Mouse (Mus musculus) brain, embryonic 18.5 days (tissue): ENCODE data around the gene Pigx.

Source experiments
- DNase-seq: peaks from one replicate; pipeline ENCODE4 v3.0.0-alpha.2; 2012; ENCODE audit warnings: low read depth, low spot score

Gene Pigx

DNA sequence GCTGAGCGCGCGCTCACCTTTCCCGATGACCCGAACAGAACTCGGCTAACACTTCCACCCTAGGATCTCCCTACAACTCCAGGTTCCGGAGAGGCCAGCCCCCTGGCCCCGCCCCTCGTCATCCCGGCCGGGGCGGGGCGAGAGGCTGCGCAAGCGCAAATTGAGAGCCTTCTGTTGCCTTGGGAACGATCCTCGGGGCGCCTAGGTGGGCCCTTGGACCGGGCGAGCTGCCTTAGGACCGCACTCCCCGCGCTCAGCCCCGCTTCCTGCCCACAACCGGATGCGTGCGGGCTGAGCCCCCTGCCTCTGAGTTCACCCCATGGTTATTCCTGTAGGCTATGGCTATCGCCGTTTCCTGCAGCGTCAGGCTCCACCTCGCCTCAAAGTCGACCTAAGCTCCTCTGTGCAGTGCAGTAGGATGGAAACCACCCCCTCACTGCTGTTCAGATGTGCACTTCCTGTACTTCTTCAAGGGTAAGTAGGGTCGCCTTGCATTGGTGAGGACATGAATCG lies at the start of gene Pigx, which contains the start of gene Cep19:
Gene Pigx, minus strand, starts transcription at position 103 of the 513 bp plus-strand sequence.
Gene Cep19, plus strand, starts transcription at position 163 of the 513 bp plus-strand sequence.
- DNase-seq = peak; percentile 74

- DNase-seq = no peak
Measured at GRCm38 (mm10) chr16:32147589-32148207, 48.2 kb upstream of the Pigx start.

DNA sequence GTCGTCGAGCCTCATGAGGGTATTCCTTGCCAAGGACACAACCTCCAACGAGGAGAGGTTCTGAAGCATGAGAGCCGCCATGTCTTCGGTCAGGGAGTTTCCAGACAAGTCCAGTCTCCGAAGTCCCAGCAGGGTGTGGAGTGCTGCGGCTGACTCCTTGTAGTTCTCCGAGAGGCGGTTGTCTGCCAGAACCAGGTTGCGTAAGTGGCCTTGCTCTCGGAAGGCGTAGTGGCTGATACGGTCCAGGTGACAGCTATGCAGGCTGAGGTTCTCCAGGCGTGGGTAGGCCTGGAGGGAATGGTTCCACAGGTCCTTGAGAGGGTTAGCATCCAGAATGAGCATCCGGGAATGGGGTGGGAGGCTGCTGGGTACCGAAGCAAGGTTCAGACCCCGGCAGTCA lies 45.1 kb upstream of the Pigx start:
- DNase-seq = no peak

DNA sequence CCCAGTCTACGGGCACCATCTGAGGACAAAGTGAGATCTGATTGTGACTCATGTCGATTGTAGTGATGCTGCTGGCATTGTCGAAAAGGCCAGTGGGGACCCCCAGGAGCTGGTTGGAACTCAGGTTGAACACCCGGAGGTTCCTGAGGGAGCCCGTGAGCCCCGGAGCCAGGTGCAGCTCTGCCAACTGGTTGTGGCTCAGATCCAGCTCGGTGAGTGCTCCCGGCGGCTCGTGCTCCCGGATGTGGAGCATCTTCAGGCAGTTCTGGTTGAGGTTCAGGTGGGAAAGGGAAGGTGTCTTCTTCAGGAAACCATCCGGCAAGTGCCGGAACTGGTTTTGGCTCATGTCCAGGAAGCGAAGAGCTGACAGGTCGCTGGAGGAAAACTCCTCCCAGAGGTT lies 44.2 kb upstream of the Pigx start:
- DNase-seq = no peak

DNA sequence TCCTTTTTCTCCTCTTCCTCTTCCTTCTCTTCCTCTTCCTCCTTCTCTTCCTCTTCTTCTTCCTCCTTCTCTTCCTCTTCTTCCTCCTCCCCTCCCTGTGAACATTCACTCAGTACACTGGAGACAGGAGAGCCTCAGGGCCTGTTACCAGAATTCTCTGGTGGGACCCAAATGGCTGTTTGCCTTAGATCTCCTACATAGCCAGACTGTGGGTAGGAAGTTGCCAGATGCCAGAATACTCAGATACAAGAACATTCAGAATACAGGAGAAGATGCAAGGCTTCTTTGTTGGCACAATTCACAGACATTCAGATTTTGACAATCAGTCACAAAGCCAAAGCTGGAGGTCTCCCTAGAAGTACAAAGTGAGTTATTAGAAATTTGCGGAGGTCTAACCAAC lies 39.4 kb upstream of the Pigx start:
- no peak for DNase-seq

DNA sequence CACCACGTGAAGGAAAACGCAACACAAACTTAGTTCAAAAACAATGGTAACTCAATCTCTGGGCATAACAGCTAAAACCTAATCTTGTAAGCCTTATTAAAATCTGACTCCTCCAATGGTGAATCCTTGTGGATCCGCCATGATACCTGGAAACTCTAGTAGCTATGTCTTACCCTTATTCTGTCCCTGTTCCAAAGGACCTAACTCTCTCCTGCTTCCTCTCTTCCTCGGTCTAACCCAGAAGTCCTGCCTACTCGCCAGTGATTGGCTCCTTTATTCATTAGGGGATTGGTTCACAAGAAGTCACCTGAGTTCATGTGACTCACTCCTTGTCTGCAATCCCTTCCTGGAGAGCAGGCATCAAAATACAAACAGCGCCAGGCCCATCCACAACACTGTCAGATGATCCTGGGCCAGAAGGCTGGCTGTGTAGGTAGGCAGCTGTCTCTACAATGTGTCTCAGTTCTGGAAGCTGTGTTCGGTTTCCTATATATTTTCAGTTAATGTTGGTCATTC lies 36.4 kb upstream of the Pigx start:
- DNase-seq = no peak

- no peak for DNase-seq
Measured at GRCm38 (mm10) chr16:32133148-32133547, 33.6 kb upstream of the Pigx start.

DNA sequence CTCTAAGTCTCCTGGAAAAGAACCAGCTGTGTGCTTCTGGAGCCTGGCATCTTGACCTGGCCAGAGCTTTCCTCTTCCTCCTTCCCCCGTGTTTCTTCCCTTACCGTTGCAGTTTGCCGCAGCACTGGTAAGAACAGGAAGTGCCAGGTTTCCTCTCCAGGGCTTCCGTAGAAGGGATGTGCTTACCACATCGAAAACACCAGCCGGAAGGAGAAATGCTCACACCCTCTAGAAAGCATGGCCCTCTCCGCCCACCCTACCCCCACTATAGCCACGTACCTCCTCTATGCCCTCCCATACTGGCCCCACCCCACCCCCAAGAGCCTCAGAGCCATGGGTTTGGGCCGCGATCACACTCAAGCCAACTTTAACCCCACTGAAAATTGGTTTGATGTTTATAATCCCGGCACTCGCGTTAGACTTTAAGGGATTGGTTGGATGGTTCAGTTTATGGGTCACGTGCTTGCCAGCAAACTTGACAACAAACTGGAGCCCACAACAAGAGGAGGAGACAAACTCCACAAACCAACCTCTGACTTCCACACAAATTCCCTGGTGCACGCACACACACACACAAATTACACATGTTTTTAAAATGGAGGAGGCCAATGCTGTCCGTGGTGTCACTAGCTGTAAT lies 30.8 kb upstream of the Pigx start:
- DNase-seq = no peak

DNA sequence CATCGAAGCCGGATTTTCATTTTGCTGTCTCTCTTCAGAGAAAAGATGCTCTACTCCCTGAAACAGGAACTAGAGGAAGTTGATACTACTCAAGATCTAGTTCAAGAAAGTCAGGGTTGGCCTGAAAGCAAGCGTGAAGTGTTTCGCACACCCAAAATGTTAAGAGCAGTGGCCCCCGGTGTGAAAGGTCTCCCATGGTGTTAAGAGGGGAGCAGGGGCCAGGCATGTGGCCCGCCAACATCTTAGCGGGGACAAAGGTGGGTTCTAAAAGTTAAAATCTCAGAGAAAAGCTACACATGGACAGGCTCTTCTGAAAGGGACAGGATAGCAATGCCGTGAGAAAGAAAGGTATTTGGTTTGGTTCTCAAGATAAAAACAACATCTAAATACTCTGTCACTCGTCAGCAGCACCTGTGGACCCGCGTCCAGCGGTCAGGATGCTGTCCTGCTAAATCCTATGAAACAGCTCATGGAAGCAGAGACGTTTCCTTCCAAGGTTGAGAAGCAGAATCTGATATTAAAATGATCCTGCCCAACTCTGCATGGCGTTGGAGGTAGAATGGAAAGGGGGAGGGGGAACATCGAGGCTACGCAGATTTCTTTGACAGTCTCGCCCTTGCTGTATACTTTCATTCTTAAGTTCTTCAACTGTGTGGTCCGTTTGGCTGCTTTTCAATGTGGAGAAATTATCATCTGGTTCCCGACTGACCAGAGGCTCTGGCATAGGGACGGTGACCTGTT lies 30.1 kb upstream of the Pigx start:
- no peak for DNase-seq

DNA sequence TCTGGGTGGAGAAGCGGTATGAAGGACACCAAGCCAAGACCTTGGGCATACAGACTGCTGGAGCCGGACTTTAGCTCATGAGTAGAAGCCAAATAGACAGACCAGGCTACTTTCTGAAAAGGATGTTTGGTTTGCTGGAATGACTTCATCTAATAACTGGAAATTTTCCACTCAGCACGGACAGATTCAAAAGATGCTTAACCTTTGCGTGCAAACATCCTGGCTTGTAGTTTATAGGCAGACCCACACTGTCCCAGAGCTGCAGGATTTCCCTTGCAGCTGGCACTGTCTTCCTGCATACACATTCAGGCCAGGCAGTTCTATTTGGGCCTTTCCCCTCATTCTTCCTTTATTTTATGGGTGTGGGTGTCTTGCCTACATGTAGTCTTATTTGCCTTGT lies 27.5 kb upstream of the Pigx start:
- no peak for DNase-seq

- no peak for DNase-seq
Measured at GRCm38 (mm10) chr16:32125364-32125763, 25.8 kb upstream of the Pigx start.

- DNase-seq = no peak
Measured at GRCm38 (mm10) chr16:32124444-32125335, 25.1 kb upstream of the Pigx start.

DNA sequence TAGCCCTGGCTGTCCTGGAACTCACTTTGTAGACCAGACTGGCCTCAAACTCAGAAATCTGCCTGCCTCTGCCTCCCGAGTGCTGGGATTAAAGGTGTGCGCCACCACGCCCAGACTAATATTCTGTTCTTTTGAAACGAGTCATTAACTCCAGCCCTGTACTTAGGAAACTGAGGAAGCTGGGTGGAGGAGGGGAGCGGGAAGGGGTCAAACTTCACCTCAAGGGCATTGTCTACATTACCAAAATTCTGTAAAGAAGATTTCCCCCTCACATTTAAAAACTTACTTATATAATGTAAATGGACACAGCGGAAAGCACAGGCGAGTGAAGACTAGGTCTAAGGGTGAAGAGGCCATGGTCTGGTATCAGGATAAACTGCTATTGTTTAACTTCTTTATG lies 24.5 kb upstream of the Pigx start:
- no peak for DNase-seq

GRCm38 (mm10) chr16:32120454-32120853 lies 20.9 kb upstream of the Pigx start:
- DNase-seq = no peak

- no peak for DNase-seq
Measured at GRCm38 (mm10) chr16:32116186-32116585, 16.6 kb upstream of the Pigx start.

GRCm38 (mm10) chr16:32115781-32116180 lies 16.2 kb upstream of the Pigx start:
- no peak for DNase-seq

DNA sequence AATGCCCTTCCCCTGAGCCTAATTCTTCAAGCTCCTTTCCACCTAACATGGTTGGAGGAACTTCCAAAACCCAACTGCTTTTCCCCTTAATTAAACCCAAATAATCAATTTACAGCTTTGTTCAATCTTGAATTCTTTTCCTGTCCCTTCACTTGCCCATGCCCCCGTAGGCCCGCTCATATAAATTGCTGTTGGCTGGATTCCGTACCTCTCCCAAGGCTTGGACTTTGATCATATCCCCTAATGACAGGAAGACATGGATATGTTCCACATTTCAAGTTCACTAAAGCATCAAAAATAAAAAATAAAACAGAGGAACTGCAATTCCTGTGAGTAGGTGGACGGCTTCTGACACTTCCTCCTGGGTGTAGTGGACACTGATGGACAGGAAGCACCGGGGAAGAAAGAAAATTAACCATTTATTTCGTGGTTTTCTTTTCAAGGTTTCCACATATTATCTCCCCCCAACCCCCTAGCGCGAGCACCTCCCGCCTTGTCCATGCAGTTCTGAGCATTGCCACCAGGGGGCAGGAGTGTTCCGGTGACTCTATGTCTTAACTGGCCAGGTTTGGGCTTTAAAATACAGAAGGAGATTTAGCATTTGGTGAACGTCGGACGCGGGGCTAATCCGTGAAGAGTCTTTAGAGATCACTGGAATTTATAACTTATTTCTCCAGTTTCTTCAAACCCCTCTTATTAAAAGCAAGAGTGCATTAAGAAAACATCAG lies 15.6 kb upstream of the Pigx start:
- DNase-seq = peak; percentile 28

GRCm38 (mm10) chr16:32114406-32114805 lies 14.9 kb upstream of the Pigx start:
- DNase-seq = no peak

DNA sequence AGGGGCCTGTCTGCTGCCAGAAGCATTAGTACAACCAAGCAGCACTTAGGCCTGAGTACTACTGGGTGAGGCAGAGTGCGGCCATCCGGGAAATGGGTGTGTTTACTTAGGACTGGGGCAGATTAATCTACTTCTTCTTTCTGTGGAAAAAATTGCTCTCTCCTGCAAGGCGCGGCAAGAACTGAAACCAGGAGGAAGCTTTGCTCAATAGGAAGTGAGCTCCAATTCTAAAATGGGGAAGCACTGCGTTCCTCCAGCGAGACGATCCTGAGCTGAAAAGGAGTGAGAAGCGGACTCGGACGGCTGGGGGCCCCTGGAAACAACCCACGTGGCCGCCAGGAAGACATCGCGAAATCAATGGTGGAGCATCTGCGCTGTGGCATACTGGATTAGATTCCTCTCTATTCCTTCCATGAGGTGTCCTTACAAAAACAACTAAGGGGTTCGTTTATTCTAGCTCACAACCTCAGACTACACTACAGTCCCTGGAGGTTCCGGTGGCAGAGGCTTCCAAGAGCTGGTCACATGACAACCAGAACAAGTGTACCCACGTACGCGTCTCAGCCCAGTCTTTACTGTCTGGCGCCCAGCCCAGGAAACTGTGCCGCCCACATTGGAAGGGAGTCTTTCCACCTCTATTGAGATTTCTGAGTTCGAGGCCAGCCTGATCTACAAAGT lies 14.1 kb upstream of the Pigx start:
- DNase-seq = no peak
